Mouse (Mus musculus) hindbrain, embryonic 10.5 days (tissue): Measurements from ENCODE around the gene Thoc7. TPM values are rescaled to one million over a fixed set of nuclear protein-coding genes. Genes with fewer than 3 reads are reported as not detected.
A peak's percentile ranks its signal among the peaks of the same experiment; 100 is the strongest.

Experiments
- DNase-seq: peaks from one replicate; pipeline ENCODE4 v3.0.0-alpha.2; 2017; ENCODE audit warnings: low spot score
- H3K27ac ChIP-seq: fragments of 300-500 bp; sonication (generic); 2 replicates; pipeline ENCODE4 v1.5.1; 2016; ENCODE audit warnings: mild to moderate bottlenecking, moderate library complexity
- H3K27me3 ChIP-seq: fragments of 300-500 bp; sonication (generic); 2 replicates; pipeline ENCODE4 v1.6.1; 2016; ENCODE audit warnings: mild to moderate bottlenecking; ENCODE audit not compliant: poor library complexity, insufficient read depth, severe bottlenecking
- H3K36me3 ChIP-seq: fragments of 300-500 bp; sonication (generic); 2 replicates; pipeline ENCODE4 v1.6.1; 2016; ENCODE audit warnings: mild to moderate bottlenecking, moderate library complexity
- H3K4me1 ChIP-seq: fragments of 300-500 bp; sonication (generic); replicated peaks from 2 replicates; pipeline ENCODE4 v1.6.1; 2016; ENCODE audit warnings: mild to moderate bottlenecking
- H3K4me3 ChIP-seq: fragments of 300-500 bp; sonication (generic); 2 replicates; pipeline ENCODE4 v1.5.1; 2016; ENCODE audit warnings: mild to moderate bottlenecking, moderate library complexity
- H3K9me3 ChIP-seq: fragments of 300-500 bp; sonication (generic); 2 replicates; pipeline ENCODE4 v1.6.1; 2016; ENCODE audit warnings: mild to moderate bottlenecking, moderate library complexity
- WGBS: fragments of 180-500 bp; shearing (Covaris S2); methylation state at CpG from one replicate; pipeline ENCODE4 v1.1.7; 2016; 5-methylcytosine and 5-hydroxymethylcytosine counted together
- polyA plus RNA-seq: library from polyadenylated mRNA; unstranded; fragments of >200 nt; fragmentation: Nextera tagmentation; extraction: Ambion mirVana; gene quantifications from 2 replicates; pipeline ENCODE4 v1.2.1, GENCODE M21; 2016

The Thoc7 gene
- polyA plus RNA-seq, 1 experiment from 2014 or later, result 199 TPM

DNA sequence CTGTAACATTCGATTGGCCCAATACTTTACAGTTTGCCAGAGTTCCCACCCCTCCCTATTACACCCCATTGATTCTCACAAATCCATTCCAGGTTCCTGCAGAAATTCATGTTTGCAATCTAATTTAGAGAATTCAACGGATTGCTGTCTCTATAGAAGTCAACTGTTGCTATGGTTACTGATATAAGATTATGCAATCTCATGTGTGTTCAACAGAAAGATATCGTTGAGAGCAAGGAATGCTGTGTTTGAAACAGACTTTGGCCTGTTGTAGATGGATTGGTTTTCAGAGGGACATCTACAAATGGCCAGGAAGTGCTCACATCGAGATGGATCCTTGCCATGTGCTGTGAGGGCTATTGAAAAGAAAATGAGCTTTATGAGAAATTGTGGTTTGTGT, 46.4 kb downstream of the Thoc7 start:
- Histone ChIP-seq H3K27me3 (no peaks in the 10 kb centered on the region), H3K27ac (no peak overlapping the region), H3K9me3 (no peaks in the 10 kb centered on the region), H3K4me3 (no peak overlapping the region), H3K36me3 (no peaks in the 10 kb centered on the region), H3K4me1 (no peaks in the 10 kb centered on the region)
- DNase-seq, result no peak
- WGBS, result 85% methylated on average over 4 of the region's 4 CpGs

DNA sequence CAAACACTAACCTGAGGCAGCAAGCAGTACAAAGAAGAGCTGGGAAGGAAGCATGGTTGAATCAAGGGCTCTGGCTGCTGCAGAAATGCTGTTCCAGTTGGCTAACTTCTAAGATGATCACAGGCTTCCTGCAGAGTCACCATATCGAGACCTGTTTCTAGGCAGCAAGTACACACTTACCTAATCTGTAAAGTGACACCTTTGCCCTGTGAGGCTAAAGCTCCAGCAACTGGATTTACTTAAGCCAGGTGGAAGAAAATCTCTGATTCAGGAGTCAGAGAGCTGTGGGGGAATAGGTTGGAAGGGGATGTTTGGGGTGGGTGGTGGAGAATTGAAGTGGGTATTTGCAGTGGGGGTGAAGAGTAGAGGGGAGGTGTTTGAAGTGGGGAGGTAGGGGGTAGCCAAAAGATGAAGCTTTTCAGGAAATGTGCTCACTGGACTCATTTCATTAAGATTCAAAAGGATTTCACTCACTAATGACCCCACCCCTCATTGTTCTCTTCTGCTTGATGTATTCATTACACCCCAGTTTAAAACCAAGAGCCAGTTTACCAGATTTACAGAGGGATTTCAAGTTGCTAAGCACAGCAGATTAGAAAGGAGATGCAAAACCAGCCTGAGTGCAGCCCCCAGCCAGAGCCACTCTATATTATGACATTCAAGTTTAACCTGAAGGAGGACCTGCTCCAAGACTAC, 47.1 kb downstream of the Thoc7 start, which contains the start of gene Gm281:
Gene Gm281, minus strand, starts transcription at position 92 of the 696 bp plus-strand sequence.
- no peaks in the 10 kb centered on the region for H3K36me3 ChIP-seq
- no peak within 1 kb of the TSS for H3K4me3 ChIP-seq
- 55% methylated on average over 1 of the region's 1 CpGs for WGBS
- no peak for DNase-seq
- H3K4me1 ChIP-seq, result no peaks in the 10 kb centered on the region
- H3K27me3 ChIP-seq, result no peaks in the 10 kb centered on the region
- no peak within 1 kb of the TSS for H3K27ac ChIP-seq
- no peaks in the 10 kb centered on the region for H3K9me3 ChIP-seq

DNA sequence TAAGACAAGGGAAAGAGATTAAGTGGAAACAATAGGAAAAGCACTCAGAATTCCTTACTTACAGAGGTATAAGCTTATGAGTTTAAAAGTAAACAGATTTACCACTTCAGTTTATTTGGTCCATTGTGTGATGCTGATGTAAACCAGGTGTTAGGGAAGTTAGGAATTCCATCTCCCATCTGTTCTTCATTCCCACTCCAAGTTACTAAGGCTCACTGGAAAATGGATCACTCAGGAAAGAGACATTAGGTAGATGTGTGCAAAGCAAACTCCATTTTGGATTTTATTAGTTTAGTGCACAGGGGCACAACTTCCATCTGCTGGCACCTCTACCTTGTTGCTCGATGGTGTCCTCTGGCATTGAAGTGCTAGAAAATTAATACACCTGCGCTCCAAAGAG, 51.5 kb downstream of the Thoc7 start:
- no peak overlapping the region for H3K4me3 ChIP-seq
- no peak overlapping the region for H3K27ac ChIP-seq
- H3K27me3 ChIP-seq, result no peaks in the 10 kb centered on the region
- no peaks in the 10 kb centered on the region for H3K4me1 ChIP-seq
- WGBS, result 91% methylated on average over 2 of the region's 2 CpGs
- no peaks in the 10 kb centered on the region for H3K9me3 ChIP-seq
- DNase-seq, result no peak
- H3K36me3 ChIP-seq, result no peaks in the 10 kb centered on the region

DNA sequence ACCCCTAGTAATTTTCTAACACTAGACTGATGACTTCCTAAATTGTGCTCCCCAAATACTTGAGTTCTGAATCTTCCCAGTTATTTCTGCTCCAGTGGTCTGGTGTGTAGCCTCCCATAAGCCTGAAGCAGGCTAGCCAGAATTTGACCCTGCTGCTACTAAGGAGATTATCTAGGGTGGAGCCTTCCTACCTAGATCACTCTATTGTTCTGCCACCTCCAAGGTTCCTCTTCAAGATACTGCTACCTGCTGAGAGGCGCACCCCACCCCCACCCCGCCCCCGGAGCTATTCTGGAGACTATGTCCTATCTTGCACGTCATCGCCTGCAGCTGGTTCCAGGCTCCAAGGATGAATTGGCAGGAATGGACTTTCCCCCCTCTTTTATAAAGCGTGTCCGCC, 54.5 kb downstream of the Thoc7 start:
- H3K36me3 ChIP-seq, result no peaks in the 10 kb centered on the region
- no peaks in the 10 kb centered on the region for H3K9me3 ChIP-seq
- no peak overlapping the region for H3K4me3 ChIP-seq
- H3K27me3 ChIP-seq, result no peaks in the 10 kb centered on the region
- no peaks in the 10 kb centered on the region for H3K4me1 ChIP-seq
- no peak for DNase-seq
- WGBS, result 87% methylated on average over 7 of the region's 7 CpGs
- H3K27ac ChIP-seq, result no peak overlapping the region

DNA sequence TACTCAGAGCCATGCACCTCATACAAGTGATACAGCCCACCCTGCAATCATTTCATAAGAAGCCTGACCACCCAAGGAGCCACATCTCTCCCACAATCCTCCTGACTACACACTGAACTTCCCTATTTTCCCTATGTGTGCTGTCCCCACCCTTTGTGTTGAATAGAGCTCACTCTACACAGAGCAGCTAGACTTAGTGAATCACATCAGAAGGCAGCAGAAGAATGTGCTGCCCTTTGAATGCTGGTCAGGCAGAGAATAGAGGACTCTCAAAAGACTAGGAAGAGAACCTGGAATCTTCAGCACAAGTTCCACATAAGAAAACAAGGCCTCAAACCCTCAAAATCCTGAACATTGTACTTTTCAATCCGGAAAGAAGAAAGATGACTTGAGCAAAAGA, 55.2 kb downstream of the Thoc7 start:
- Histone ChIP-seq H3K36me3 (no peaks in the 10 kb centered on the region), H3K4me1 (peaks cover 2% of the 10 kb centered on the region; the same call in 1 of the 2 replicates), H3K27me3 (no peaks in the 10 kb centered on the region), H3K4me3 (no peak overlapping the region), H3K27ac (no peak overlapping the region), H3K9me3 (no peaks in the 10 kb centered on the region)
- DNase-seq, result no peak
- WGBS, result 96% methylated on average over 1 of the region's 1 CpGs

DNA sequence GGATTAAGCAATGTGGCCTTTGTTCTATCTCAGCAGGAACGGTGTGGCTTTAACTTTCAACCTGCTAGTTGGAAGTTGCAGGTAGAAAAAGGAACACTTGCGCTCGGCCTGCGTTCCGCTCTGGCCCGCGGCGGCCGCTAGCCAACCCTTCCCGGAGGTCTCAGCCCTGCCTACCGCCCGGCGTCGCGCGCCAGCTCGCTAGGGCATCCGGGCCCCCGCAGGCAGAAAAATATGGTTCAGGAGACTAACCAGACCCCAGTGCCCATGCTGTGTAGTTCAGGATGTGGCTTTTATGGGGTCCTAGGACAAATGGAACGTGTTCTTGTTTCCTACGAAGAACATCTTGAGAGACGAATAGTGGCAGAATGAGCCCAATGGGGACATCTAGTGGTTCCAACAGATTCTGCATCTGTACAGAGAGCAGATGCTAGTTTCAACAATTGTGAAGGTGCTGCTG, 60.0 kb downstream of the Thoc7 start:
- H3K4me3 ChIP-seq, result peak overlapping the region; percentile 67
- no peaks in the 10 kb centered on the region for H3K36me3 ChIP-seq
- H3K27me3 ChIP-seq, result peaks cover 12% of the 10 kb centered on the region; the same call in 1 of the 2 replicates
- under 1% methylated on average over 22 of the region's 22 CpGs for WGBS
- peak overlapping the region; percentile 90 for H3K27ac ChIP-seq
- H3K4me1 ChIP-seq, result peaks cover 6% of the 10 kb centered on the region
- no peaks in the 10 kb centered on the region for H3K9me3 ChIP-seq
- DNase-seq, result peak; percentile 73

Other genes starting within 250 kb of the Thoc7 start
- gene Gm281, start 47.4 kb downstream of the Thoc7 start, polyA plus RNA-seq, result 0.07 TPM in 1 of 2 replicates, not detected in the other
- 3.1 and 3.5 TPM in 2 replicates for gene Atxn7, start 412 bp downstream of the Thoc7 start, polyA plus RNA-seq
- 285 and 294 TPM in 2 replicates for gene Psmd6, start 159.1 kb upstream of the Thoc7 start, polyA plus RNA-seq
- gene Olfr720, start 225.0 kb upstream of the Thoc7 start, polyA plus RNA-seq, result not detected in 2 replicates